Mouse (Mus musculus): ENCODE measurements at regions not wholly inside any gene's neighbourhood (a gene's known extent, or its start where the extent isn't known, plus 50 kb on each side); places are given as distances from the start of the nearest gene placed in this dataset.

- TF ChIP-seq CTCF (IDR thresholded peaks at IDR 0.05) (no peak), EP300 (IDR thresholded peaks at IDR 0.05) (no peak)
Observed at GRCm38 (mm10) chr4:53950496-53950895, 124.7 kb downstream of the Tmem38b start.

All from lung, postnatal 0 days (tissue).